Mouse (Mus musculus) ZHBTc4 (cell line): ENCODE measurements around the gene 4931429L15Rik.
A peak's percentile ranks its signal among the peaks of the same experiment; 100 is the strongest.

Source experiments
- DNase-seq: peaks from one replicate; pipeline ENCODE4 v3.0.0-alpha.2; 2011; ENCODE audit warnings: low read depth, low spot score

4931429L15Rik gene

DNA sequence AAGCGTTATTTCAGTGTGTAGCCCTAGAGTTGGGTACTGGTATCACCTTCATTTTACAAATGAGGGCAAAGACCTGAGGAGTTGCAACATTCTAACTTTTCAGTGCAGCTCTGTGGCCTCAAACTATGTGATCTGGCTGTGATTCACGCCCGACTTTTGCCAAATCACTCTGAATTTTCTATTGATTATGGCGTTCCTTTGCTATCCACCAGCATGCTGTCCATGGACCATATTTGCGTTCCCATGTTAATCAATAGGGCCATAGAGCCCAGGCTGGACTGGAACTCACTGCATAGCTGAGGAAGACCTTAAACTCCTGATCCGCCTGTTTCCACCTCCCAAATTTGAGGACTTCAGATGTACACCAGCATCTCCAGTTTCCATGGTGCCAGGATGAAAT lies 60.7 kb downstream of the 4931429L15Rik start:
- DNase-seq = no peak

DNA sequence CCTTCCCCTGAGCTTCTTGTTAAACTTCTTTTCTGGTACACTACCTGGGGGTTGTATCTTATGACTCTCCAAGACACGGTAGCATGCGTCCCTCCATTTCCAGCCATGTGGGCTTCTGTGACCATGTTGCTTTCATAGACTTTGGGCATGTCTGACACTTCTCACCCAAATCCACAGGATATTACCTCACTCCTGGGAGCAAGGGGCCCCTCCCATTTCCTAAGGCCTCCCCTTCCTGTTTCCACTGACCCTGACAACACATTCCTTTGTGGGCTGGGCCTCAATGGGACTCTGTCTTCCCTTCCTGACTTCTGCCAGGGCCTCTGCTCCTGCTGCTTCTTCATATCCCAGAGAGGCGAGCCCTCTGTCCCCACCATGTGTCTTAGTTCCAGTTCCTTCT lies 62.2 kb downstream of the 4931429L15Rik start:
- peak; percentile 84 for DNase-seq

DNA sequence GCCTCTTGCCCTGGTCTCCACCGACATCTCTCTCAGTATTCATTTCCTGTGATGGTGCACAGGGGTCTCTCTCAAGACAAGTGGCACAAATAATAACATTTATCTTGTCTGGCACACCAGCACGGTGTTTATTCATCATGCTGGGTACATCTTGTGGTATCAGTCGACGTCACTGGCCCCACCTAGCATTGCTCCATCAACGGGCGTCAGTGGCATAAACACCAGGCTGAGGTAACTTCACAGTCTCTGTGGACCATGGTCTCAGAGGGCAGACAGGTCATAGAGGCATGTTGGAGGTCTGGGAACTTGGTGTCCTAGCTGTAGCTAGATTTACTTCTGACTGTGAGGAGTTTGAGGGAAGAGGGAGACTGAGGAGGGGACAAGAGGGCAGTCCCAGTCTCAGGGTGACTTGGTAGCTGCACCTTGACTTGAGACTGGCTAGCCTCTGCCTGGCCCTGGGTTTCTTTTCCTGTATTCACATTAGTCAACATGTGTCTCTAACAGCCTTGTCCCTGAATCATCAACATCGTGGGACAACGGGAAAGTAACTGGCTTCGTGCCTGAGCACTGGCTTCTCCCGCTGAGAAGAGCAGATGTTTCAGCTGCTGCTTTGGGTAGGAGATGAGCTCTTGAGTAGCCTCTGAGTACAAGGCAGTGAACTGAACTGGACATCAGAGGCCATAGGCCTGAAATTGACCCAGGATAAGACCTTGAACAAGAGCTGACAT lies 63.0 kb downstream of the 4931429L15Rik start:
- DNase-seq = no peak

DNA sequence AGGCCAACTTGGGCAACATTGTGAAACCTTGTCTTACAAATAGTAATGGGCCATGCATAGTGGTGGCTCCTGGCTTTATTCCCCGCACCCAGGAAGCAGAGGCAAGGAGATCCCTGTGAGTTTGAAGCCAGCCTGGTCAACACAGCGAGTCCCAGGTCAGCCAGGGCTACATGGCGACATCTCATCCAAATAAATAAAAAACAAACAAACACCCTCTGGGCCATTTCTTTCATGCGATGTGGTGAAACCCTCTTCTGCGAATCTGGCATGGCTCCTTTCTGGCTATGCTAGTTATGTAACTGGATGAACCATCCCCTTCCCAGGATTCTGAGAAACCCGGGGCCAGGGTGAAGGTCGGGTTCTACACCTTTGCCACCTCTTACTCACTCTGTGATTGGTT lies 63.6 kb downstream of the 4931429L15Rik start:
- no peak for DNase-seq
